Mouse (Mus musculus) intestine, embryonic 14.5 days (tissue): ENCODE results near the gene B4galnt1. TPM values are rescaled to one million over a fixed set of nuclear protein-coding genes. Genes with fewer than 3 reads are reported as not detected.

ENCODE experiments used
- ATAC-seq: fragments of 200-750 bp; cut with Nextera tagmentation; replicated peaks from 2 replicates; pipeline ENCODE4 v1.8.0; 2017; ENCODE audit warnings: low read depth, moderate number of reproducible peaks, moderate TSS enrichment, moderate library complexity; ENCODE audit not compliant: low FRiP score, low TSS enrichment
- DNase-seq: peaks from one replicate; pipeline ENCODE4 v3.0.0-alpha.2; 2018; ENCODE audit warnings: low spot score
- H3K27ac ChIP-seq: fragments of 300-500 bp; sonication (generic); 2 replicates; pipeline ENCODE4 v1.5.1; 2014; ENCODE audit warnings: low read depth, mild to moderate bottlenecking, control low read depth
- H3K27me3 ChIP-seq: fragments of 300-500 bp; sonication (generic); replicated peaks from 2 replicates; pipeline ENCODE4 v1.6.1; 2014; ENCODE audit warnings: low read length, control low read depth; ENCODE audit not compliant: control insufficient read depth, insufficient read depth
- H3K36me3 ChIP-seq: fragments of 300-500 bp; sonication (generic); 2 replicates; pipeline ENCODE4 v1.6.1; 2014; ENCODE audit warnings: low read length, control low read depth; ENCODE audit not compliant: control insufficient read depth, insufficient read depth
- H3K4me1 ChIP-seq: fragments of 300-500 bp; sonication (generic); replicated peaks from 2 replicates; pipeline ENCODE4 v1.6.1; 2014; ENCODE audit warnings: low read length, control low read depth, mixed read lengths; ENCODE audit not compliant: control insufficient read depth, insufficient read depth
- H3K4me2 ChIP-seq: fragments of 300-500 bp; sonication (generic); 2 replicates; pipeline ENCODE4 v1.6.1; 2014; ENCODE audit warnings: low read length
- H3K4me3 ChIP-seq: fragments of 300-500 bp; sonication (generic); 2 replicates; pipeline ENCODE4 v1.5.1; 2014; ENCODE audit warnings: low read depth, low read length, control low read depth, mixed read lengths
- H3K9ac ChIP-seq: fragments of 300-500 bp; sonication (generic); 2 replicates; pipeline ENCODE4 v1.6.1; 2014; ENCODE audit warnings: mild to moderate bottlenecking, low read length
- H3K9me3 ChIP-seq: fragments of 300-500 bp; sonication (generic); 2 replicates; pipeline ENCODE4 v1.6.1; 2016; ENCODE audit warnings: low read length, control low read depth; ENCODE audit not compliant: control insufficient read depth
- WGBS: fragments of 180-500 bp; shearing (Covaris S2); extraction: QIAGEN DNeasy Blood & Tissue Kit; methylation state at CpG from one replicate; pipeline ENCODE4 v1.1.7; 2014; 5-methylcytosine and 5-hydroxymethylcytosine counted together
- polyA plus RNA-seq: library from polyadenylated mRNA; unstranded; fragments of >200 nt; fragmentation: Nextera tagmentation; extraction: Ambion mirVana; gene quantifications from 2 replicates; pipeline ENCODE4 v1.2.1, GENCODE M21; 2014

The B4galnt1 gene
- polyA plus RNA-seq, 1 experiment from 2014 or later, result 66.0 TPM

GRCm38 (mm10) chr10:127185506-127185905 lies 20.5 kb downstream of the B4galnt1 start:
- Histone ChIP-seq H3K4me3 (no peak overlapping the region), H3K4me2 (no peak overlapping the region), H3K36me3 (peaks cover 27% of the 10 kb centered on the region), H3K27me3 (peaks cover 13% of the 10 kb centered on the region), H3K9me3 (no peaks in the 10 kb centered on the region), H3K27ac (no peak overlapping the region), H3K9ac (no peak overlapping the region), H3K4me1 (peaks cover 16% of the 10 kb centered on the region)
- WGBS, result 82% methylated on average over 15 of the region's 15 CpGs
- DNase-seq (no peak), ATAC-seq (no peak)

- H3K4me3 ChIP-seq, result no peak overlapping the region
- peaks cover 20% of the 10 kb centered on the region for H3K4me1 ChIP-seq
- H3K36me3 ChIP-seq, result peaks cover 36% of the 10 kb centered on the region
- H3K4me2 ChIP-seq, result no peak overlapping the region
- H3K9ac ChIP-seq, result no peak overlapping the region
- ATAC-seq, result no peak
- peak; percentile 49 for DNase-seq
- WGBS, result 91% methylated on average over 1 of the region's 1 CpGs
- H3K27me3 ChIP-seq, result peaks cover 4% of the 10 kb centered on the region
- no peaks in the 10 kb centered on the region for H3K9me3 ChIP-seq
- H3K27ac ChIP-seq, result no peak overlapping the region
These were observed 21.4 kb downstream of the B4galnt1 start for GRCm38 (mm10) chr10:127186451-127186850.

- Histone ChIP-seq H3K4me1 (peaks cover 20% of the 10 kb centered on the region), H3K4me2 (peak overlapping the region; percentile 94), H3K27me3 (no peaks in the 10 kb centered on the region), H3K36me3 (peaks cover 40% of the 10 kb centered on the region), H3K27ac (no peak overlapping the region), H3K4me3 (peak overlapping the region; percentile 65), H3K9me3 (no peaks in the 10 kb centered on the region), H3K9ac (peak overlapping the region; percentile 74; the same call in 1 of the 2 replicates)
- 43% methylated on average over 10 of the region's 10 CpGs for WGBS
- ATAC-seq, result no peak
- DNase-seq, result peak; percentile 51
These were observed 22.5 kb downstream of the B4galnt1 start for GRCm38 (mm10) chr10:127187371-127188078.

- DNase-seq, result peak; percentile 53
- peak overlapping the region; percentile 81 for H3K27ac ChIP-seq
- H3K4me2 ChIP-seq, result peak overlapping the region; percentile 94
- H3K27me3 ChIP-seq, result no peaks in the 10 kb centered on the region
- peaks cover 36% of the 10 kb centered on the region for H3K36me3 ChIP-seq
- H3K9me3 ChIP-seq, result no peaks in the 10 kb centered on the region
- H3K4me3 ChIP-seq, result peak overlapping the region; percentile 65
- peak overlapping the region; percentile 74 for H3K9ac ChIP-seq
- 2% methylated on average over 19 of the region's 21 CpGs for WGBS
- peaks cover 20% of the 10 kb centered on the region for H3K4me1 ChIP-seq
- no peak for ATAC-seq
These were observed 23.0 kb downstream of the B4galnt1 start for GRCm38 (mm10) chr10:127188079-127188453.

- peaks cover 31% of the 10 kb centered on the region for H3K36me3 ChIP-seq
- peak; percentile 86 for ATAC-seq
- H3K9ac ChIP-seq, result peak overlapping the region; percentile 74
- under 1% methylated on average over 34 of the region's 46 CpGs for WGBS
- peak overlapping the region; percentile 81 for H3K27ac ChIP-seq
- H3K27me3 ChIP-seq, result no peaks in the 10 kb centered on the region
- DNase-seq, result peak; percentile 86
- peaks cover 20% of the 10 kb centered on the region for H3K4me1 ChIP-seq
- H3K9me3 ChIP-seq, result no peaks in the 10 kb centered on the region
- H3K4me3 ChIP-seq, result peak overlapping the region; percentile 65
- peak overlapping the region; percentile 94 for H3K4me2 ChIP-seq
These were observed 23.6 kb downstream of the B4galnt1 start for GRCm38 (mm10) chr10:127188465-127189115.

- Histone ChIP-seq H3K27ac (peak overlapping the region; percentile 81), H3K9me3 (no peaks in the 10 kb centered on the region), H3K36me3 (peaks cover 31% of the 10 kb centered on the region), H3K9ac (peak overlapping the region; percentile 74), H3K4me1 (peaks cover 18% of the 10 kb centered on the region), H3K4me3 (peak overlapping the region; percentile 65), H3K27me3 (no peaks in the 10 kb centered on the region), H3K4me2 (peak overlapping the region; percentile 94)
- ATAC-seq (0 out of 2 replicates have a peak, but pooled peaks have one; percentile 2), DNase-seq (no peak)
- 1% methylated on average over 26 of the region's 26 CpGs for WGBS
These were observed 24.2 kb downstream of the B4galnt1 start for GRCm38 (mm10) chr10:127189116-127189650.

- WGBS, result 2% methylated on average over 35 of the region's 35 CpGs
These were observed 24.8 kb downstream of the B4galnt1 start, which contains the start of gene Arhgef25 for GRCm38 (mm10) chr10:127189651-127190381. Gene Arhgef25, minus strand, starts transcription at chr10:127190083.

More at GRCm38 (mm10) chr10:127189651-127190381, 24.8 kb downstream of the B4galnt1 start, which contains the start of gene Arhgef25:
- Histone ChIP-seq H3K4me2 (peak within 1 kb of the TSS; percentile 94), H3K4me1 (peaks cover 16% of the 10 kb centered on the region), H3K9ac (peak within 1 kb of the TSS; percentile 74), H3K27ac (peak within 1 kb of the TSS; percentile 81), H3K27me3 (no peaks in the 10 kb centered on the region), H3K4me3 (peak within 1 kb of the TSS; percentile 65), H3K9me3 (no peaks in the 10 kb centered on the region), H3K36me3 (peaks cover 31% of the 10 kb centered on the region)
- no peak; the same call in 1 of the 2 replicates for ATAC-seq
- DNase-seq, result peak; percentile 80
